Mouse (Mus musculus) CH12.LX (cell line): ENCODE measurements around the gene Grid1.

Experiments
- CHD2 ChIP-seq: IDR thresholded peaks from 2 replicates; pipeline ENCODE4 v1.6.1; 2011; ENCODE audit warnings: low read length, improper control_type of control experiment
- CTCF ChIP-seq, 2 experiments: IDR thresholded peaks in 1 of 2; conservative IDR thresholded peaks in 1 of 2; 2 replicates each; pipeline ENCODE4 v1.5.1; 2011 to 2012; ENCODE audit warnings: low read depth in 2 of 2, low read length in 2 of 2, improper control_type of control experiment in 1 of 2, inconsistent platforms in 1 of 2, mild to moderate bottlenecking in 1 of 2, moderate library complexity in 1 of 2
- E2F4 ChIP-seq: IDR thresholded peaks from 2 replicates; pipeline ENCODE4 v1.6.1; 2011; ENCODE audit warnings: low read depth, low read length, improper control_type of control experiment; ENCODE audit not compliant: insufficient replicate concordance
- EP300 ChIP-seq: IDR thresholded peaks from 2 replicates; pipeline ENCODE4 v1.6.1; 2011; ENCODE audit warnings: low read length, improper control_type of control experiment
- IRF4 ChIP-seq: IDR thresholded peaks from 2 replicates; pipeline ENCODE4 v1.6.1; 2014; ENCODE audit warnings: low read depth, mild to moderate bottlenecking, inconsistent platforms, low read length, improper control_type of control experiment
- JUND ChIP-seq: conservative IDR thresholded peaks from 2 replicates; pipeline ENCODE4 v1.6.1; 2011; ENCODE audit warnings: low read depth, low read length, improper control_type of control experiment
- MAFK ChIP-seq: IDR thresholded peaks from 2 replicates; pipeline ENCODE4 v1.6.1; 2011; ENCODE audit warnings: low read length, improper control_type of control experiment; ENCODE audit not compliant: insufficient replicate concordance
- MAX ChIP-seq: IDR thresholded peaks from 2 replicates; pipeline ENCODE4 v1.6.1; 2011; ENCODE audit warnings: low read length, improper control_type of control experiment
- NRF1 ChIP-seq: IDR thresholded peaks from 2 replicates; pipeline ENCODE4 v1.6.1; 2014; ENCODE audit warnings: low read depth, mild to moderate bottlenecking, inconsistent platforms, low read length, improper control_type of control experiment, moderate library complexity
- POLR2A ChIP-seq: IDR thresholded peaks from 2 replicates; pipeline ENCODE4 v1.6.1; 2011; ENCODE audit warnings: low read depth, mild to moderate bottlenecking, improper control_type of control experiment, low read length
- TBP ChIP-seq: conservative IDR thresholded peaks from 2 replicates; pipeline ENCODE4 v1.6.1; 2011; ENCODE audit warnings: low read depth, low read length, improper control_type of control experiment
- USF2 ChIP-seq: conservative IDR thresholded peaks from 2 replicates; pipeline ENCODE4 v1.6.1; 2011; ENCODE audit warnings: low read depth, low read length, improper control_type of control experiment
- ZNF384 ChIP-seq: IDR thresholded peaks from 2 replicates; pipeline ENCODE4 v1.6.1; 2012; ENCODE audit warnings: low read depth, low read length, improper control_type of control experiment, inconsistent platforms

- no peak for TF ChIP-seq JUND
- TF ChIP-seq NRF1 = no peak
- no peak for TF ChIP-seq MAX
- no peak for TF ChIP-seq CTCF (conservative IDR thresholded peaks at IDR 0.05 in 1 of 2, IDR thresholded peaks at IDR 0.05 in 1 of 2; ENCODE audit: low read depth in 2 of 2, low read length in 2 of 2)
- TF ChIP-seq IRF4 = no peak
- TF ChIP-seq POLR2A = no peak
- TF ChIP-seq USF2 = no peak
- TF ChIP-seq E2F4 = no peak
- no peak for TF ChIP-seq MAFK
- no peak for TF ChIP-seq CHD2
- no peak for TF ChIP-seq TBP
- TF ChIP-seq ZNF384 = no peak
- no peak for TF ChIP-seq EP300
Observed at GRCm38 (mm10) chr14:34823136-34823535, 3.2 kb downstream of the Grid1 start.
